Mouse (Mus musculus): ENCODE measurements around the gene Htr6. TPM values are rescaled to one million over a fixed set of nuclear protein-coding genes. Genes with fewer than 3 reads are reported as not detected.
A peak's percentile ranks its signal among the peaks of the same experiment; 100 is the strongest.

Htr6 gene
- polyA plus RNA-seq, 1 experiment from 2014 or later, result 0.58 TPM

- no peaks in the 10 kb centered on the region for H3K9me3 ChIP-seq (ENCODE audit: control insufficient read depth, low read length)
- no peak for DNase-seq (ENCODE audit: low spot score)
- H3K9ac ChIP-seq, result no peak overlapping the region
- peak overlapping the region; percentile 94 for H3K4me2 ChIP-seq (replicated peaks)
- ATAC-seq (ENCODE audit: low FRiP score), result no peak
- 0 out of 2 replicates have a peak overlapping the region, but pooled peaks have one; percentile 26 for H3K27ac ChIP-seq
- 25% methylated on average over 7 of the region's 7 CpGs for WGBS
- H3K27me3 ChIP-seq (ENCODE audit: control insufficient read depth, insufficient read depth, low read length), result peaks cover 42% of the 10 kb centered on the region
- no peaks in the 10 kb centered on the region for H3K36me3 ChIP-seq (replicated peaks; ENCODE audit: control insufficient read depth, insufficient read depth)
- peak overlapping the region; percentile 59; the same call in 1 of the 2 replicates for H3K4me3 ChIP-seq (replicated peaks; ENCODE audit: low read length)
- H3K4me1 ChIP-seq (replicated peaks; ENCODE audit: control insufficient read depth, insufficient read depth, low read length), result peaks cover 9% of the 10 kb centered on the region; the same call in 1 of the 2 replicates
Observed at GRCm38 (mm10) chr4:139091066-139091465, 15.7 kb upstream of the Htr6 start.

DNA sequence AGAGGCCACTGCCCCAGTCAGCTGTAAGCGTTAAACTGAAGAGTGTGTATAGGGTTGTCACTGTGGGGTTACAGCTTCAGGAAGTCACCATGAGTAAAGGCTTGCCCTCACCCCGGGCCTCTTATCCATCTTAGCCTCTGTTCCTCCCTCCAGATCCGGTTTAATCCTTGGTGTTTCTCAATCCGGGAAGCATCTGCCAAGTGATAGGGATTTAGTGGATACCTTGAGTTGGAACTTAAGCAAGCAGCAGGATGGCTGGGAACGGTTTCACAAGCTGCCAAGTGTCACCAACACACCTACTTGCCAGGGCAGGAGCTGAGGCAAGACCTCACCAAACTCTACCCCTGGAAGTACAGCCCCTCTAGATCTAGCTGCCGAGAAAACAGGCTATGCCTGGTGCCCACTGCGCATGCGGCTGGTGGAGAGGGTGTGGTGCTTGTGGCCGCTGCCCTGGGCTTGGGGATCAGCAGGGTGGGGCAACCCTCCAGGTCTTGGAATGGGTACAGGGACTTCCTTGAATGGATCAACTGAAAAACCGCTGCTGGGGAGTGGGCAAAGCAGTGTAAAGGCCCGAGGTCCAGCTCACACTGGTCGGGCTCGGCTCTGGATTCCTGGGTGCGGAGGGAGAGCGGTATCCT lies 15.1 kb upstream of the Htr6 start:
- 72% methylated on average over 15 of the region's 15 CpGs for WGBS
- Histone ChIP-seq H3K27ac (no peak overlapping the region), H3K9ac (no peak overlapping the region), H3K36me3 (replicated peaks; ENCODE audit: control insufficient read depth, insufficient read depth) (no peaks in the 10 kb centered on the region), H3K4me3 (replicated peaks; ENCODE audit: low read length) (no peak overlapping the region), H3K9me3 (ENCODE audit: control insufficient read depth, low read length) (no peaks in the 10 kb centered on the region), H3K4me1 (replicated peaks; ENCODE audit: control insufficient read depth, insufficient read depth, low read length) (peaks cover 9% of the 10 kb centered on the region; the same call in 1 of the 2 replicates), H3K27me3 (ENCODE audit: control insufficient read depth, insufficient read depth, low read length) (peaks cover 42% of the 10 kb centered on the region), H3K4me2 (replicated peaks) (peak overlapping the region; percentile 94)
- DNase-seq (ENCODE audit: low spot score) (no peak), ATAC-seq (ENCODE audit: low FRiP score) (no peak)

GRCm38 (mm10) chr4:139088982-139089671 lies 13.8 kb upstream of the Htr6 start:
- Histone ChIP-seq H3K9ac (no peak overlapping the region), H3K4me3 (replicated peaks; ENCODE audit: low read length) (no peak overlapping the region), H3K27ac (no peak overlapping the region), H3K36me3 (replicated peaks; ENCODE audit: control insufficient read depth, insufficient read depth) (no peaks in the 10 kb centered on the region), H3K4me1 (replicated peaks; ENCODE audit: control insufficient read depth, insufficient read depth, low read length) (peaks cover 9% of the 10 kb centered on the region; the same call in 1 of the 2 replicates), H3K4me2 (replicated peaks) (no peak overlapping the region), H3K9me3 (ENCODE audit: control insufficient read depth, low read length) (no peaks in the 10 kb centered on the region), H3K27me3 (ENCODE audit: control insufficient read depth, insufficient read depth, low read length) (peaks cover 34% of the 10 kb centered on the region)
- ATAC-seq (ENCODE audit: low FRiP score) (no peak), DNase-seq (ENCODE audit: low spot score) (no peak)
- 54% methylated on average over 9 of the region's 9 CpGs for WGBS

DNA sequence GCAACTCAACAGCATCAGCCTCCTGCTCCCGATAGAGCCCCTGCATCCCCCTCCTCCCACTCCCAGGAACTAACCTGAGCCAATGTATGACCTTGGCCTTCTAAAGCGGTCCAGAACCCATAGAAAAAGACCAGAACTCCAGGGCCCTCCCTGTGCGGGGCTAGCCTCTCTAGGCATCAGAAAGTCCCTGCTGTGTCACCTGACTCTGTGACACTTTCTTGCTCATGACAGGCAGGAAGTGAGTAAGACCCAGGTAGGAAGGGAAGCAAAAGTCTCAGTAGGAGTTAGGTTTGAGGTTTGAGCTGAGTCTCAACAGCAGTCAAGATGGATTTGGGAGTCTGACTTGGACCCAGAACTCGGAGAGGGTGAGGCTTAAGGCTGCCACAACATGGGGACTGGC lies 11.6 kb upstream of the Htr6 start:
- H3K4me2 ChIP-seq (replicated peaks), result no peak overlapping the region
- H3K27ac ChIP-seq, result no peak overlapping the region
- H3K9ac ChIP-seq, result no peak overlapping the region
- WGBS, result 68% methylated on average over 4 of the region's 4 CpGs
- DNase-seq (ENCODE audit: low spot score) (no peak), ATAC-seq (ENCODE audit: low FRiP score) (no peak)
- H3K4me3 ChIP-seq (replicated peaks; ENCODE audit: low read length), result no peak overlapping the region
- no peaks in the 10 kb centered on the region for H3K36me3 ChIP-seq (replicated peaks; ENCODE audit: control insufficient read depth, insufficient read depth)
- H3K9me3 ChIP-seq (ENCODE audit: control insufficient read depth, low read length), result no peaks in the 10 kb centered on the region
- H3K27me3 ChIP-seq (ENCODE audit: control insufficient read depth, insufficient read depth, low read length), result peaks cover 23% of the 10 kb centered on the region
- H3K4me1 ChIP-seq (replicated peaks; ENCODE audit: control insufficient read depth, insufficient read depth, low read length), result peaks cover 18% of the 10 kb centered on the region

DNA sequence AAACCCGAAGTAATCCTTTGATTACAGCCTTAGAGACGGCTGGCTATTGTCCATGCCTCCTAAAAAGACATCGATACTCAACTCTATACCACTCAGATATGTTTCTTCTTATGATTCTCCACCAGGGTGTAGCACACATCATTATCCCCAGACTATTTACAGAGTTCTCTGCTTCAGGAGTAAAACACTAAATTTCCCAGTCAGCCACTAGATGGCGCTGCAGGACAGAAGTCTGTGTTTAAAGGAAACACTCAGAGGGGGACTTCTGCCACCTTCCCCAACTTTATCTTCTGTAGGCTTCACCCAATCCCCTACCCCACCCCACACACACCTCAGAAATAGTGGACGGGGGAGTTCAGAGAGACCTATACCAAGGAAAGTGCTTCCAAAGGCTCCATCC lies 10.7 kb upstream of the Htr6 start:
- no peaks in the 10 kb centered on the region for H3K9me3 ChIP-seq (ENCODE audit: control insufficient read depth, low read length)
- peaks cover 25% of the 10 kb centered on the region for H3K4me1 ChIP-seq (replicated peaks; ENCODE audit: control insufficient read depth, insufficient read depth, low read length)
- DNase-seq (ENCODE audit: low spot score) (peak; percentile 96), ATAC-seq (ENCODE audit: low FRiP score) (0 out of 2 replicates have a peak, but pooled peaks have one; percentile 31)
- peaks cover 16% of the 10 kb centered on the region for H3K27me3 ChIP-seq (ENCODE audit: control insufficient read depth, insufficient read depth, low read length)
- no peak overlapping the region for H3K4me2 ChIP-seq (replicated peaks)
- 21% methylated on average over 5 of the region's 5 CpGs for WGBS
- H3K36me3 ChIP-seq (replicated peaks; ENCODE audit: control insufficient read depth, insufficient read depth), result no peaks in the 10 kb centered on the region
- no peak overlapping the region for H3K9ac ChIP-seq
- no peak overlapping the region for H3K4me3 ChIP-seq (replicated peaks; ENCODE audit: low read length)
- H3K27ac ChIP-seq, result no peak overlapping the region

GRCm38 (mm10) chr4:139085337-139085736 lies 10.0 kb upstream of the Htr6 start:
- no peak overlapping the region for H3K27ac ChIP-seq
- WGBS, result 76% methylated on average over 11 of the region's 11 CpGs
- H3K27me3 ChIP-seq (ENCODE audit: control insufficient read depth, insufficient read depth, low read length), result peaks cover 9% of the 10 kb centered on the region; the same call in 1 of the 2 replicates
- peaks cover 25% of the 10 kb centered on the region for H3K4me1 ChIP-seq (replicated peaks; ENCODE audit: control insufficient read depth, insufficient read depth, low read length)
- H3K9me3 ChIP-seq (ENCODE audit: control insufficient read depth, low read length), result no peaks in the 10 kb centered on the region
- ATAC-seq (ENCODE audit: low FRiP score) (no peak), DNase-seq (ENCODE audit: low spot score) (no peak)
- no peak overlapping the region for H3K4me2 ChIP-seq (replicated peaks)
- H3K9ac ChIP-seq, result no peak overlapping the region
- no peak overlapping the region for H3K4me3 ChIP-seq (replicated peaks; ENCODE audit: low read length)
- no peaks in the 10 kb centered on the region for H3K36me3 ChIP-seq (replicated peaks; ENCODE audit: control insufficient read depth, insufficient read depth)

GRCm38 (mm10) chr4:139082790-139083564 lies 7.6 kb upstream of the Htr6 start:
- peaks cover 25% of the 10 kb centered on the region for H3K4me1 ChIP-seq (replicated peaks; ENCODE audit: control insufficient read depth, insufficient read depth, low read length)
- H3K27me3 ChIP-seq (ENCODE audit: control insufficient read depth, insufficient read depth, low read length), result no peaks in the 10 kb centered on the region
- ATAC-seq (ENCODE audit: low FRiP score) (peak; percentile 59), DNase-seq (ENCODE audit: low spot score) (peak; percentile 77)
- no peaks in the 10 kb centered on the region for H3K9me3 ChIP-seq (ENCODE audit: control insufficient read depth, low read length)
- no peak overlapping the region for H3K4me3 ChIP-seq (replicated peaks; ENCODE audit: low read length)
- WGBS, result 17% methylated on average over 12 of the region's 12 CpGs
- H3K9ac ChIP-seq, result no peak overlapping the region; the same call in 1 of the 2 replicates
- H3K36me3 ChIP-seq (replicated peaks; ENCODE audit: control insufficient read depth, insufficient read depth), result no peaks in the 10 kb centered on the region
- peak overlapping the region; percentile 33 for H3K4me2 ChIP-seq (replicated peaks)
- H3K27ac ChIP-seq, result no peak overlapping the region

GRCm38 (mm10) chr4:139081270-139081931 lies 6.0 kb upstream of the Htr6 start:
- H3K9ac ChIP-seq, result no peak overlapping the region
- no peak for ATAC-seq (ENCODE audit: low FRiP score)
- no peaks in the 10 kb centered on the region for H3K9me3 ChIP-seq (ENCODE audit: control insufficient read depth, low read length)
- peaks cover 11% of the 10 kb centered on the region for H3K27me3 ChIP-seq (ENCODE audit: control insufficient read depth, insufficient read depth, low read length)
- H3K4me1 ChIP-seq (replicated peaks; ENCODE audit: control insufficient read depth, insufficient read depth, low read length), result peaks cover 25% of the 10 kb centered on the region
- H3K27ac ChIP-seq, result no peak overlapping the region
- no peak overlapping the region for H3K4me3 ChIP-seq (replicated peaks; ENCODE audit: low read length)
- H3K36me3 ChIP-seq (replicated peaks; ENCODE audit: control insufficient read depth, insufficient read depth), result no peaks in the 10 kb centered on the region
- DNase-seq (ENCODE audit: low spot score), result no peak
- H3K4me2 ChIP-seq (replicated peaks), result no peak overlapping the region
- 56% methylated on average over 18 of the region's 18 CpGs for WGBS

DNA sequence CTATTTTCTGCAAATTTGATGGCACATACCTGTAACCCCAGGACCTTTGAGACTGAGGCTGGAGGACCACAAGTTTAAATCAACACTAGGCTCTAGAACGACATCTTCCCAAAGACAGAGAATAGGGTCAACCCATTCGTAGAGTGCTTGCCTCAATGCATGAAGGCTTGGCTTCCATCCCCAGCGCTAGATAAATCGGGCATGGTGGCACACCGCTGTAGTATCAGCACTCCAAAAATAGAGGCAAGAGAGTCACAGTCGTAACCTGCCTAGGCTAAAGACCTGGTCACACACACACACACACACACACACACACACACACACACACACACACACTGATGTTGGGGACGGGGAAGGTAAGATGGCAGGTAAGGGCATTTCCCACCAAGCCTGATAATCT lies 4.9 kb upstream of the Htr6 start:
- WGBS, result 94% methylated on average over 7 of the region's 7 CpGs
- H3K36me3 ChIP-seq (replicated peaks; ENCODE audit: control insufficient read depth, insufficient read depth), result no peaks in the 10 kb centered on the region
- no peak for DNase-seq (ENCODE audit: low spot score)
- no peak overlapping the region for H3K4me3 ChIP-seq (replicated peaks; ENCODE audit: low read length)
- no peak overlapping the region for H3K9ac ChIP-seq
- no peak overlapping the region for H3K27ac ChIP-seq
- H3K27me3 ChIP-seq (ENCODE audit: control insufficient read depth, insufficient read depth, low read length), result peaks cover 22% of the 10 kb centered on the region
- no peaks in the 10 kb centered on the region for H3K9me3 ChIP-seq (ENCODE audit: control insufficient read depth, low read length)
- peaks cover 26% of the 10 kb centered on the region for H3K4me1 ChIP-seq (replicated peaks; ENCODE audit: control insufficient read depth, insufficient read depth, low read length)
- no peak for ATAC-seq (ENCODE audit: low FRiP score)
- no peak overlapping the region for H3K4me2 ChIP-seq (replicated peaks)

Measured in hindbrain, embryonic 14.5 days (tissue).